Mouse (Mus musculus) megakaryocyte progenitor cell, adult 5-6 weeks (primary cell): ENCODE data around the gene Mpp6. TPM values are rescaled to one million over a fixed set of nuclear protein-coding genes. Genes with fewer than 3 reads are reported as not detected.

Experiments
- ATAC-seq: replicated peaks from 2 replicates; pipeline ENCODE4 v1.8.0; 2016; ENCODE audit warnings: mild to moderate bottlenecking, moderate TSS enrichment, inconsistent platforms; ENCODE audit not compliant: poor library complexity
- total RNA-seq, 2 experiments: library from RNA; stranded (forward) in 1 of 2; stranded (reverse) in 1 of 2; fragments of 157-497, 149-512 nt in 1 of 2; fragments of 200-1000 nt in 1 of 2; gene quantifications; 2 replicates each; pipeline versions ENCODE4 v1.2.3 to v1.2.4; 2015 to 2017

Gene Mpp6
- 179 and 186 TPM in 2 replicates for total RNA-seq (2015)
- 278 and 339 TPM in 2 replicates for total RNA-seq (2017)

DNA sequence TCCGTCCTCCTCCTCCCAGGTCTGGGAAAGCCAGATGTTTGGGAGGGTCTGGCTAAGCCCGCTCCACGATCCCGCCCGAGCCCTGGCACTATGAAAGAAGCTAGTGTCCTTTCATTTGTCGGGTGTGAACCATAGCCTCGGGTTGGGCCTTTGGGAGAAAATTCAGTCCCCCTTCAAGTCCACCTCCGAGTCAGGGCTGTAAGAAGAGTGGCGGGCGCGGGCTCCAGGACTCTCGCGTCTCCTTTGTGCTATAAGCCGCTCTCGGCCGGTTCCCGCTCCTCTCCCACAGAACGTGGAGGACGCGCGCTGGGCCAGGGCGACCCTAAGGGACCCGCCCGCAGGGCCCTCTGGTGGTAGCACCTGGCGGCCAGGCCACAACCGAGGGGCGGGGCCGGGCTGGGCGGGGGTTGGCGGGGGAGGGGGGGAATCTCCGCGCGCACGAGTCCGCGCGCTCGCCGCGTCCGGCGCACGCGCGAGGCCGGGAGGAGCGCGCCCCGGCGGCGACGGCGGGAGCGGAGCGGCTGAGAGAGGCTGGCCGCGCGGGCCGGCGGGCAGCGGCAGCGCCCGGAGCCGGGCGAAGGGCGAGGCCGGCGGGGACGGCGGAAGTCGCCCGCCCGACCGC is at the start of gene Mpp6:
Mpp6 (plus strand) TSS at position 485 of the 622 bp plus-strand sequence.
- peak; percentile 68 for ATAC-seq

- ATAC-seq, result no peak
These were observed 43.9 kb upstream of the Mpp6 start for GRCm38 (mm10) chr6:50066172-50066571.

GRCm38 (mm10) chr6:50068490-50068889 is 41.6 kb upstream of the Mpp6 start:
- no peak for ATAC-seq

- peak; percentile 31; the same call in 1 of the 2 replicates for ATAC-seq
These were observed 34.8 kb upstream of the Mpp6 start for GRCm38 (mm10) chr6:50075248-50075647.

- ATAC-seq, result no peak
These were observed 33.6 kb upstream of the Mpp6 start for GRCm38 (mm10) chr6:50076473-50076872.

DNA sequence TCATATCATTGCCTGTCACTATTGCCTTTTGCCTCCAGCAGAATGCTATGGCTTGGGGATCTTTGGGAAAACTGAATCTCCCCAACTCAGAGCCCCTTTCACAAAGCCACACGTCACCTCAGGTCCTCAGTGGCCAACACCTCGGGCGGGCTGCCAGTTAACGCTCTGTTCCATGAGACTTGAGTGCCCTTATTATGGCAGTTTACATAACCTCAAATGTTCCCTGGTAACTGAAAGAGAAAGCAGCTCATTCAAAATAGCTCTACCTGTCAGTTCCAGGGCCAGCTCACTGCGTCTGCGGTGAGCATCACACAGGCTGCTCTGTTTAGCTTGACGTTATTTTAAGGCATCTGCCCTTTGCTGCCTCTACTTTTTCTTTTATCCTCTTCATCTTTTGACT is 29.6 kb upstream of the Mpp6 start:
- no peak for ATAC-seq

GRCm38 (mm10) chr6:50085206-50085605 is 24.8 kb upstream of the Mpp6 start:
- ATAC-seq, result no peak

GRCm38 (mm10) chr6:50089333-50089732 is 20.7 kb upstream of the Mpp6 start:
- no peak for ATAC-seq

DNA sequence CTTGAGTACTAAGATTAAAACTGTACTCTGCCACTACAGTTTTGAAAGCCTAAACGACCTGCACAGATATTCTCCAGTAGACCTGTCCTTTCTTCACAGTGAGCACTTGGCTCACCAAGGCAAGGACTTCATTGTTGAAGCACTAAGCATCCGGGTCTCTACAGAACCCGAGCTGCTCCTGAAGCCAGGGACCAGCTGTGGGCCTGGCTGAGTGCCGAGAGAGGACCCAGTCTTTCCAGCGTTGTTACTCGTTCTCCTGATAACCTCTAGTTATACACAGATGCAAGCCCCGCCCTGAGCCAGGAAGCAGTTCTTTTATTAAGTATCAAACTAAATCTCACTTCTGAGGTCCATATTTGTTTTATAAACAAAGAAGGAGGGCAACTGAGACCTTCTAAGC is 19.8 kb upstream of the Mpp6 start:
- no peak for ATAC-seq

DNA sequence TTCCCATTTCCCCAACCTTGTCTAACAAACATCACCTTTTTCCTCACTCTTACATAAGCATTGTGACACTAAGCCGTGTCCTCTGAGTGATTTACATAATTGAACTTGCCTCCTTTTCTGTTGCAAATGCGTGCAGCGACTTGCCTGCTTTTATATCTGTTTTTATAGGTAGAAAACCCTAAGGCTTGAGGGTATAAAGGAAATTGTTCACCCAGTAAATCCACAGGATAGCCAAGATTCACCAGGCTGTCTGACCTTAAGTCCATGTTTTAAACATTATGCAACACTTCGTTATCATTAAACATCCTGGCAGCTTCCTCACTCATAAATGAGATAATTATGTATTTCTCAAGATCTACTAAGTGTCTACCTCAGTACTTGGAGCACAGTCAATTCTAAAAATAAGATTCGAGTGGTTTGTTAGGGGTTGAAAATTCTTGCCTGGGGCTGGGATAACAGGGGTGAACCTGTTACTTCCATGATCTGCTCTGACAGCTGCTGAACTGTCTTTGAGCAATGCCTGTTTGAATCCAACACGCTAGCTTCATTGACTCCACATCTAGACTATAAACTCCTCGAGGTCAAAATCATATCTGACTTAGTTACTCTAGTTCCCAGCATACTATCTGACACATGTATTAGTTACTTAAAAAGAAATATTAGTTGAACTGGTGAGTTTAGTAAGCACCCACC is 18.4 kb upstream of the Mpp6 start:
- ATAC-seq, result no peak

GRCm38 (mm10) chr6:50109201-50109756 is 762 bp upstream of the Mpp6 start:
- no peak for ATAC-seq

- ATAC-seq, result peak; percentile 12
These were observed 419 bp downstream of the Mpp6 start for GRCm38 (mm10) chr6:50110379-50110941.

- no peak for ATAC-seq
These were observed 1.1 kb downstream of the Mpp6 start for GRCm38 (mm10) chr6:50111111-50111655.

- ATAC-seq, result peak; percentile 71
These were observed 2.7 kb downstream of the Mpp6 start for GRCm38 (mm10) chr6:50112775-50113174.

DNA sequence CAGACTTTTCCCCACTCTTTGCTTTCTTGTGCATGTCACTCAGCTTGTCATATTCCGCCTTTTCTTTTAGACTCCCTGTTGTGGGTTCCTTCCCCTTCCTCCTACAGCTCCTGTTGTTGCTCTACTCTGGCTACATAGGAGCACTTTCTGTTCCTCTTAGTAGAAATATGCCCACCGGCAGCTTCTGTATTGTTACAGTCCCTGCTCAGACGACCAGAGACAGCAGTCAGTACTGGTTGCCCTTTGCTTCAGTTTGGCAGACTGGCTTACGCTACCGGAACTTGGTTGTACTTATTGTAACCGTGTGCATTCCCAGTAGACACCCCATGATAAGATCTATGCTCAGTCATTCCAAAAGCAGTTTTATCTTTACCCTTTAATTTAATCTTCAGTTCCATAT is 4.2 kb downstream of the Mpp6 start:
- peak; percentile 42 for ATAC-seq

- ATAC-seq, result peak; percentile 39; the same call in 1 of the 2 replicates
These were observed 10.9 kb downstream of the Mpp6 start for GRCm38 (mm10) chr6:50120931-50121330.

GRCm38 (mm10) chr6:50122835-50123234 is 12.8 kb downstream of the Mpp6 start:
- peak; percentile 39; the same call in 1 of the 2 replicates for ATAC-seq

- no peak for ATAC-seq
These were observed 14.2 kb downstream of the Mpp6 start for GRCm38 (mm10) chr6:50124197-50124596.

DNA sequence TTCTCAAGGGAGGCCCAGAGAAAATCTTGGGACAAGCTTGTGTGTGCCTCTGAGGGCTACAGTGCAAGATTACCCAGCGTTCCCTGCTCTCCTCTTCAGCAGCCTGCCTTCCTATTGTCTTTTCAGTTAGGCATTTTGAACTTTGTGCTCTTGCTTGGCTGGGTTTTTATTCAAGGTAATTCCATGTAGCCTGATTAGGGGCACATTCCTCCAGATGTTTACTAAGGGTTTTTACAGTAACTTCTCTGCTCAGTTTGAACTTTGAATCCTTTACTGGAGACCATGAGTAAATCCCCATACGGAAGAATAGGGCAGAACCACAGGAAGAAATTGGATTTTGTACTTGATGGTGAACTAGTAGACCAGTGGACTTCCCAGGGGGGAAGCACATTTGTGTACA is 16.3 kb downstream of the Mpp6 start:
- no peak for ATAC-seq

DNA sequence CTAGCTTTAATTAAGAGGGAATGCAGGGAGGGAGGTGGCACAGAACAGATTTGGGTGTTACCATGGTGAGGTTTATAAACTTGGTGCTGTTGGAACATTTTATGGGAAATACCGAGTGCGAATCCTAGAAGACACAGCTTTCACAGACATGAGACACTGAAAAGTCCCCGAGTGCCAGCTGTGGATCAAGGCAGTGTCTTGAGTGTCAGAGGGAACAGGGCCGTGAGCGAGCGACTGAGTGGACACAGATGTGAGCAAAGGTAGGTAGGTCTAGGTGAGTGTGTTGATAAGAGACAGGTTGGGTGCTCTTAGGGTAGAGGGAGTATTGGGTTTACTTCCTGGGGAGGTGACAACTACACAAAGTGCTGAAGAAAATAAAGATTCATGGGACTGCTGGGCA is 17.5 kb downstream of the Mpp6 start:
- no peak for ATAC-seq

DNA sequence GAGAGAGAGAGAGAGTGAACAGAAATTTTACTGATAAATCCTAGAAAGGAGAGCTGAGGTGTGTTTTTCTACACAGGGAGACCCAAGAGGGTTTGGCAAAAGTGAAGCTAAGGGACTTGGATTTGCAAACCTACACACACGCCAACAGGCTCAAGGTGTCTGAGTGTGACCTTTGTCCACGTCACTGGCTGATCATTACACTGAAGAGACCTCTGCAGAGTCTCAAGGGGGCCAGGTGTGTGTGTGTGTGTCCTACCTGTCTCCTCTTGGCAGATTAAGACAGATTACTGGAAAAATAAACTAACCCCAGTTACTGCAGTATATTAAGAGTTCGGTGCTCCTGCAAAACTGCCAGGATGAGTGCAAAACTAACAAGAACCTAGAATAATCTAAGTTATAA is 27.6 kb downstream of the Mpp6 start:
- ATAC-seq, result no peak

DNA sequence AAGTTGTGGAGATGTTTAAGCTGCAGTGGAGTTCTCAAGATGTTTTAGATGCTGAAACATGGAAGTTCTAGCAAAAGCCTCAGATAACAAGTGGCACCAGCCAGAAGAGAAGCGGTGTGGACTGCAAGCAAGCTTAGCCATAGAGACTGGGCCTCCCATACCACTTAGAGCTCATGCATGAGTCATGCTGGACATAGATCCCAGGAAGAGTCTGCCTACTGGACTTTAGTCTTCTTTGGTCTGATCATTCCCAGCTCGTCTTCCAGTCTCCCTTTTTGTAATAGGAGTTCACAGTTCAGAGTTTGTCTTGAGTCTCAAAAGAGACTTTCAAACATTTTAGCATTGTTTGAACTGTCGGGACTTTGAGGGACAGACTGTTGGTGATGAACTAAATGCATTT is 29.5 kb downstream of the Mpp6 start:
- ATAC-seq, result no peak
